Mouse (Mus musculus): ENCODE data around the gene Pik3r5.

- TF ChIP-seq CTCF (IDR thresholded peaks at IDR 0.05; ENCODE audit: low read depth) (no peak), EP300 (IDR thresholded peaks at IDR 0.05; ENCODE audit: low read depth) (no peak)
Observed at GRCm38 (mm10) chr11:68459486-68459885, 27.6 kb downstream of the Pik3r5 start.
